Mouse (Mus musculus) stomach, postnatal 0 days (tissue): Measurements from ENCODE around the gene Ccdc107.
A peak's percentile ranks its signal among the peaks of the same experiment; 100 is the strongest.

ENCODE experiments used
- CTCF ChIP-seq: IDR thresholded peaks from 2 replicates; pipeline ENCODE4 v1.5.1; 2016; ENCODE audit warnings: antibody characterized with exemption, low read depth, mild to moderate bottlenecking, moderate library complexity
- EP300 ChIP-seq: optimal IDR thresholded peaks from 2 replicates; pipeline ENCODE3; 2016; ENCODE audit warnings: antibody characterized with exemption

GRCm38 (mm10) chr4:43477857-43478533 is 14.7 kb upstream of the Ccdc107 start:
- TF ChIP-seq CTCF (peak; percentile 71), EP300 (no peak)
